Mouse (Mus musculus) left cerebral cortex, adult 18-20 months (tissue): ENCODE data around the gene Evx1. TPM values are rescaled to one million over a fixed set of nuclear protein-coding genes. Genes with fewer than 3 reads are reported as not detected.
"Not testable (repeated sequence)": the region's sequence is repeated elsewhere in the genome, so short reads cannot be mapped to it uniquely, and the experiment has no call there.

ENCODE experiments used
- DNase-seq, 2 experiments: peaks; one replicate each; pipeline ENCODE4 v3.0.0; 2021 to 2022; ENCODE audit warnings: low spot score in 2 of 2, mixed read lengths in 1 of 2
- total RNA-seq, 2 experiments: library from RNA; stranded (reverse); gene quantifications; 2 replicates each; pipeline ENCODE4 v1.2.3; 2021

Evx1 gene
- total RNA-seq, 2 experiments from 2014 or later = not detected

GRCm38 (mm10) chr6:52320966-52321825 is 7.9 kb downstream of the Evx1 start:
- no peak for DNase-seq

- DNase-seq = no peak
Observed at GRCm38 (mm10) chr6:52321826-52322315, 8.6 kb downstream of the Evx1 start.

- DNase-seq = no peak
Observed at GRCm38 (mm10) chr6:52322721-52323215, 9.5 kb downstream of the Evx1 start.

GRCm38 (mm10) chr6:52323292-52323691 is 10.0 kb downstream of the Evx1 start:
- no peak for DNase-seq

- DNase-seq = no peak
Observed at GRCm38 (mm10) chr6:52324061-52324460, 10.8 kb downstream of the Evx1 start.

GRCm38 (mm10) chr6:52346816-52347215 is 33.5 kb downstream of the Evx1 start:
- not testable (repeated sequence) for DNase-seq

GRCm38 (mm10) chr6:52366021-52366420 is 52.7 kb downstream of the Evx1 start:
- no peak for DNase-seq

GRCm38 (mm10) chr6:52366533-52366932 is 53.2 kb downstream of the Evx1 start:
- no peak for DNase-seq

- no peak for DNase-seq
Observed at GRCm38 (mm10) chr6:52367067-52367466, 53.8 kb downstream of the Evx1 start.

Other genes starting within 250 kb of the Evx1 start
- not detected for gene Hoxa1, start 155.2 kb upstream of the Evx1 start, total RNA-seq
- not detected for gene Hoxa2, start 148.7 kb upstream of the Evx1 start, total RNA-seq
- not detected for gene 5730596B20Rik, start 136.0 kb upstream of the Evx1 start, total RNA-seq
- not detected for gene Hoxa4, start 121.7 kb upstream of the Evx1 start, total RNA-seq
- gene Hoxa5, start 108.9 kb upstream of the Evx1 start, total RNA-seq = not detected
- not detected for gene Hoxa6, start 104.8 kb upstream of the Evx1 start, total RNA-seq
- not detected for gene Hoxa3, start 100.2 kb upstream of the Evx1 start, total RNA-seq
- not detected for gene Gm28308, start 100.2 kb upstream of the Evx1 start, total RNA-seq
- gene Hoxa7, start 91.6 kb upstream of the Evx1 start, total RNA-seq = not detected
- not detected for gene Hoxa9, start 82.4 kb upstream of the Evx1 start, total RNA-seq
- not detected for gene Hoxa10, start 72.6 kb upstream of the Evx1 start, total RNA-seq
- not detected for gene Hoxa11, start 67.7 kb upstream of the Evx1 start, total RNA-seq
- gene Hoxa13, start 52.6 kb upstream of the Evx1 start, total RNA-seq = not detected